ENCODE assay signal across 11 mouse cellular contexts in genomic region chr12:38386991-38387390, GRCm38 (mm10).
DNase-seq lines count a peak whose midpoint lies in the region; ATAC-seq and TF ChIP-seq lines count a peak whose summit lies in the region.
"Had no signal": no experiment of that assay in that cellular context is flagged by ENCODE, and none has a peak within 500 bp of the region (broad histone marks: within the 10 kb centered on the region; RNA-seq: fewer than 3 reads in every experiment).

No protein-coding gene starts in this region.

- intact Hi-C loops in left cerebral cortex, postnatal 4 days (cut with DNase I) = no loop called here

- no peak overlapping the region for H3K27ac ChIP-seq in hindbrain, postnatal 0 days
- H3K27ac ChIP-seq in hindbrain, embryonic 13.5 days = no peak overlapping the region
- H3K27ac ChIP-seq in forebrain, embryonic 16.5 days (ENCODE audit: low read length) = peak overlapping the region; percentile 28; the same call in 1 of the 2 replicates
- H3K27ac ChIP-seq: kidney, postnatal 0 days; limb, embryonic 15.5 days had no signal

- no peaks in the 10 kb centered on the region for H3K4me1 ChIP-seq in hindbrain, postnatal 0 days (ENCODE audit: insufficient read depth, low read length)
- H3K4me1 ChIP-seq in hindbrain, embryonic 13.5 days (replicated peaks) = no peaks in the 10 kb centered on the region
- H3K4me1 ChIP-seq in forebrain, embryonic 16.5 days (replicated peaks; ENCODE audit: control insufficient read depth, insufficient read depth, low read length) = peaks cover 9% of the 10 kb centered on the region; the same call in 1 of the 2 replicates
- H3K4me1 ChIP-seq: limb, embryonic 15.5 days had no signal

- no peak overlapping the region for H3K9ac ChIP-seq in hindbrain, postnatal 0 days (replicated peaks; ENCODE audit: low read length)
- no peak overlapping the region for H3K9ac ChIP-seq in hindbrain, embryonic 13.5 days
- H3K9ac ChIP-seq in forebrain, embryonic 16.5 days (replicated peaks; ENCODE audit: low read depth, low read length) = no peak overlapping the region
- H3K9ac ChIP-seq: limb, embryonic 15.5 days had no signal

- 48% methylated on average over 1 of the region's 1 CpGs for WGBS in hindbrain, postnatal 0 days
- 67% methylated on average over 1 of the region's 1 CpGs for WGBS in hindbrain, embryonic 13.5 days
- 47% methylated on average over 1 of the region's 1 CpGs for WGBS in forebrain, embryonic 16.5 days

- no peak for TF ChIP-seq CTCF in hindbrain, postnatal 0 days (IDR thresholded peaks at IDR 0.05; ENCODE audit: low read depth)

- H3K36me3 ChIP-seq in hindbrain, postnatal 0 days (ENCODE audit: insufficient read depth, low read length) = no peaks in the 10 kb centered on the region
- no peaks in the 10 kb centered on the region for H3K36me3 ChIP-seq in hindbrain, embryonic 13.5 days
- no peaks in the 10 kb centered on the region for H3K36me3 ChIP-seq in forebrain, embryonic 16.5 days (ENCODE audit: control insufficient read depth, insufficient read depth)
- H3K36me3 ChIP-seq: limb, embryonic 15.5 days had no signal

- H3K4me2 ChIP-seq in hindbrain, postnatal 0 days (ENCODE audit: low read depth, low read length) = no peak overlapping the region
- H3K4me2 ChIP-seq in hindbrain, embryonic 13.5 days = no peak overlapping the region
- H3K4me2 ChIP-seq in forebrain, embryonic 16.5 days (ENCODE audit: low read length) = no peak overlapping the region
- H3K4me2 ChIP-seq: limb, embryonic 15.5 days had no signal

- H3K9me3 ChIP-seq in hindbrain, postnatal 0 days (ENCODE audit: low read length) = no peaks in the 10 kb centered on the region
- H3K9me3 ChIP-seq in hindbrain, embryonic 13.5 days = no peaks in the 10 kb centered on the region
- H3K9me3 ChIP-seq in forebrain, embryonic 16.5 days (ENCODE audit: control insufficient read depth, low read length) = no peaks in the 10 kb centered on the region
- H3K9me3 ChIP-seq: limb, embryonic 15.5 days had no signal

- H3K27me3 ChIP-seq in hindbrain, postnatal 0 days (ENCODE audit: insufficient read depth, low read length) = no peaks in the 10 kb centered on the region
- H3K27me3 ChIP-seq in hindbrain, embryonic 13.5 days = no peaks in the 10 kb centered on the region
- no peaks in the 10 kb centered on the region for H3K27me3 ChIP-seq in forebrain, embryonic 16.5 days (replicated peaks; ENCODE audit: control insufficient read depth, insufficient read depth, low read length)
- H3K27me3 ChIP-seq: limb, embryonic 15.5 days had no signal

- ATAC-seq in hindbrain, postnatal 0 days = no peak
- ATAC-seq in hindbrain, embryonic 13.5 days (ENCODE audit: low FRiP score) = no peak
- ATAC-seq in forebrain, embryonic 16.5 days = peak; percentile 91

- DNase-seq in hindbrain, postnatal 0 days (ENCODE audit: low spot score) = peak; percentile 53
- DNase-seq in cerebellum, adult 18-20 months = peak; percentile 62 to 71
- peak; percentile 39 for DNase-seq in left cerebral cortex, postnatal 4 days
- no peak for DNase-seq in urinary bladder, postnatal 14 days (ENCODE audit: low spot score)
- no peak for DNase-seq in gastrocnemius, postnatal 25 days
- no peak for DNase-seq in gastrocnemius, adult 18-20 months (ENCODE audit: low spot score)
- DNase-seq: gastrocnemius, postnatal 10 days had no signal

- H3K4me3 ChIP-seq in hindbrain, postnatal 0 days (ENCODE audit: low read length) = no peak overlapping the region
- H3K4me3 ChIP-seq in hindbrain, embryonic 13.5 days = no peak overlapping the region
- H3K4me3 ChIP-seq in forebrain, embryonic 16.5 days (replicated peaks; ENCODE audit: low read length) = no peak overlapping the region
- H3K4me3 ChIP-seq: limb, embryonic 15.5 days had no signal

Comparison
In these comparisons a context has a peak if more than half of its experiments do, and no peak if none do; other contexts are left out.
1. DNase-seq: peak in hindbrain, postnatal 0 days (single experiment), cerebellum, adult 18-20 months (2 of 2) and left cerebral cortex, postnatal 4 days (single experiment); none in urinary bladder, postnatal 14 days (single experiment), gastrocnemius, postnatal 25 days (single experiment) and gastrocnemius, adult 18-20 months (single experiment).